Mouse (Mus musculus) kidney, adult 2 months (tissue): ENCODE data around the gene Mia.

Source experiments
- CTCF ChIP-seq: fragments of 200-500 bp; conservative IDR thresholded peaks from 2 replicates; pipeline ENCODE4 v1.5.1; 2011; ENCODE audit warnings: low read depth, mild to moderate bottlenecking, control low read depth, low read length, moderate library complexity, mixed read lengths; ENCODE audit not compliant: insufficient read depth, insufficient read length
- POLR2A ChIP-seq: fragments of 200-500 bp; IDR thresholded peaks from one replicate; pipeline ENCODE4 v1.6.1; 2011; ENCODE audit warnings: low read depth, low read length, control low read depth

DNA sequence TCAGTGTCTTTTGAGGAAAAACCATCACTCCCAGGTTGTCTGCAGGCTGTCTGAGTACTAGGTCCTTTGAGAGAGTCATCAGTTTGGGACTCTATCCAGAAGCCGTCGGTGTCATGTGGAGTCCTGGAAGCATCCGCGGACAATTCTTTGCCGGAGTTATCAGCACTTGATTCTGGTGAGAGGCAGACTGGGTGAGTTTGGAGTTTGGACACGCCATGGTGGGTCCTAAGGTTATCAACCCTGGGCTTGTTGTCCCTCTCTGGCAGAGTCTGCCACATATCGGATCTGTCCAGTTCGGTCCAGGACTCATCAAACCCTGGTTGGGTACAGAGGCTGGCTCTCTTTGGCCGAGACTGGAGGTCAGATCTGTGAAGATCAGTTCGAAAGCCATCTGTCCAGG lies 46.7 kb upstream of the Mia start:
- no peak for TF ChIP-seq POLR2A
- TF ChIP-seq CTCF, result no peak
